Mouse (Mus musculus) kidney, postnatal 4 days (tissue): ENCODE results near the gene Ube3b.

ENCODE experiments used
- DNase-seq, 2 experiments: peaks; one replicate each; pipeline ENCODE4 v3.0.0; 2021; ENCODE audit warnings: mixed read lengths in 2 of 2

The Ube3b gene

GRCm38 (mm10) chr5:114380209-114381012 lies at the start of gene Ube3b, which contains the start of gene Kctd10:
Gene Ube3b (plus strand): TSS chr5:114380607.
Gene Kctd10 (minus strand): TSS chr5:114380508.
- DNase-seq = peak; percentile 90 to 95

- no peak for DNase-seq
These were observed 37.4 kb upstream of the Ube3b start for GRCm38 (mm10) chr5:114342996-114343395.

GRCm38 (mm10) chr5:114343612-114344011 lies 36.8 kb upstream of the Ube3b start:
- DNase-seq = no peak

- DNase-seq = peak; percentile 27 to 30
These were observed 34.9 kb upstream of the Ube3b start for GRCm38 (mm10) chr5:114345538-114345937.

- no peak for DNase-seq
These were observed 33.4 kb upstream of the Ube3b start for GRCm38 (mm10) chr5:114347005-114347404.

GRCm38 (mm10) chr5:114351490-114351889 lies 28.9 kb upstream of the Ube3b start:
- DNase-seq = no peak

- peak; percentile 90 to 94 for DNase-seq
These were observed 24.0 kb upstream of the Ube3b start for GRCm38 (mm10) chr5:114356250-114356935.

GRCm38 (mm10) chr5:114356936-114357751 lies 23.3 kb upstream of the Ube3b start:
- DNase-seq = peak; percentile 59 to 73

GRCm38 (mm10) chr5:114358833-114359232 lies 21.6 kb upstream of the Ube3b start:
- DNase-seq = no peak

- DNase-seq = no peak
These were observed 20.8 kb upstream of the Ube3b start for GRCm38 (mm10) chr5:114359586-114359985.

GRCm38 (mm10) chr5:114360968-114361367 lies 19.4 kb upstream of the Ube3b start:
- no peak for DNase-seq

- DNase-seq = peak; percentile 54 to 58
These were observed 15.2 kb upstream of the Ube3b start for GRCm38 (mm10) chr5:114365043-114365752.

GRCm38 (mm10) chr5:114368121-114368520 lies 12.3 kb upstream of the Ube3b start:
- DNase-seq = peak in 1 of 2 experiments; percentile 29

- DNase-seq = no peak
These were observed 11.5 kb upstream of the Ube3b start for GRCm38 (mm10) chr5:114368803-114369496.

- no peak for DNase-seq
These were observed 10.5 kb upstream of the Ube3b start for GRCm38 (mm10) chr5:114369921-114370320.

- DNase-seq = peak; percentile 78 to 87
These were observed 10.0 kb upstream of the Ube3b start for GRCm38 (mm10) chr5:114370371-114370776.

GRCm38 (mm10) chr5:114371331-114371730 lies 9.1 kb upstream of the Ube3b start:
- DNase-seq = peak; percentile 48 to 53

GRCm38 (mm10) chr5:114371731-114372473 lies 8.5 kb upstream of the Ube3b start:
- DNase-seq = peak; percentile 32 to 52

GRCm38 (mm10) chr5:114372565-114372964 lies 7.8 kb upstream of the Ube3b start:
- DNase-seq = peak in 1 of 2 experiments; percentile 31

- DNase-seq = peak in 1 of 2 experiments; percentile 50
These were observed 7.2 kb upstream of the Ube3b start for GRCm38 (mm10) chr5:114373174-114373573.

GRCm38 (mm10) chr5:114373581-114373980 lies 6.8 kb upstream of the Ube3b start:
- no peak for DNase-seq
